Mouse (Mus musculus) ovary, postnatal 10 days (tissue): Measurements from ENCODE around the gene Ciao1.
"Not testable (repeated sequence)": the region's sequence is repeated elsewhere in the genome, so short reads cannot be mapped to it uniquely, and the experiment has no call there.

Experiments used
- DNase-seq: peaks from one replicate; pipeline ENCODE4 v3.0.0; 2022; ENCODE audit warnings: low spot score

Ciao1 gene

GRCm38 (mm10) chr2:127247592-127248333 lies at the start of gene Ciao1, which contains the start of gene Tmem127:
TSS of gene Ciao1 (minus strand) at chr2:127247816.
TSS of gene Tmem127 (plus strand) at chr2:127247908.
- DNase-seq, result peak; percentile 84

GRCm38 (mm10) chr2:127297001-127297805 lies 49.6 kb upstream of the Ciao1 start:
- DNase-seq, result no peak

- DNase-seq, result no peak
Measured at GRCm38 (mm10) chr2:127292250-127292649, 44.6 kb upstream of the Ciao1 start.

- DNase-seq, result no peak
Measured at GRCm38 (mm10) chr2:127278162-127278561, 30.5 kb upstream of the Ciao1 start.

- DNase-seq, result no peak
Measured at GRCm38 (mm10) chr2:127275551-127276320, 28.1 kb upstream of the Ciao1 start.

GRCm38 (mm10) chr2:127274590-127274989 lies 27.0 kb upstream of the Ciao1 start:
- no peak for DNase-seq

GRCm38 (mm10) chr2:127272806-127273205 lies 25.2 kb upstream of the Ciao1 start:
- DNase-seq, result no peak

GRCm38 (mm10) chr2:127272049-127272448 lies 24.4 kb upstream of the Ciao1 start:
- not testable (repeated sequence) for DNase-seq

- no peak for DNase-seq
Measured at GRCm38 (mm10) chr2:127271042-127271515, 23.5 kb upstream of the Ciao1 start.

GRCm38 (mm10) chr2:127270300-127271041 lies 22.9 kb upstream of the Ciao1 start:
- peak; percentile 72 for DNase-seq

- peak; percentile 93 for DNase-seq
Measured at GRCm38 (mm10) chr2:127269491-127270299, 22.1 kb upstream of the Ciao1 start, which contains the start of gene Stard7. TSS of gene Stard7 (plus strand) at chr2:127270218.

- no peak for DNase-seq
Measured at GRCm38 (mm10) chr2:127267854-127268253, 20.2 kb upstream of the Ciao1 start.

- no peak for DNase-seq
Measured at GRCm38 (mm10) chr2:127262480-127262879, 14.9 kb upstream of the Ciao1 start.

- no peak for DNase-seq
Measured at GRCm38 (mm10) chr2:127259340-127259739, 11.7 kb upstream of the Ciao1 start.

- no peak for DNase-seq
Measured at GRCm38 (mm10) chr2:127255294-127255693, 7.7 kb upstream of the Ciao1 start.

GRCm38 (mm10) chr2:127254604-127255134 lies 7.1 kb upstream of the Ciao1 start:
- no peak for DNase-seq

GRCm38 (mm10) chr2:127252787-127253186 lies 5.2 kb upstream of the Ciao1 start:
- DNase-seq, result no peak

GRCm38 (mm10) chr2:127251880-127252527 lies 4.4 kb upstream of the Ciao1 start:
- DNase-seq, result no peak

GRCm38 (mm10) chr2:127251457-127251856 lies 3.8 kb upstream of the Ciao1 start:
- no peak for DNase-seq
